Mouse (Mus musculus) hindbrain, embryonic 12.5 days (tissue): ENCODE data around the gene Pskh1. TPM values are rescaled to one million over a fixed set of nuclear protein-coding genes. Genes with fewer than 3 reads are reported as not detected.

Experiments
- ATAC-seq: fragments of 200-750 bp; cut with Nextera tagmentation; 2 replicates; pipeline ENCODE4 v1.8.0; 2017; ENCODE audit warnings: moderate TSS enrichment; ENCODE audit not compliant: low FRiP score
- H3K27ac ChIP-seq: fragments of 300-500 bp; sonication (generic); 2 replicates; pipeline ENCODE4 v1.5.1; 2016; ENCODE audit warnings: mild to moderate bottlenecking
- H3K27me3 ChIP-seq: fragments of 300-500 bp; sonication (generic); 2 replicates; pipeline ENCODE4 v1.6.1; 2016; ENCODE audit warnings: mild to moderate bottlenecking
- H3K36me3 ChIP-seq: fragments of 300-500 bp; sonication (generic); 2 replicates; pipeline ENCODE4 v1.6.1; 2016; ENCODE audit warnings: mild to moderate bottlenecking
- H3K4me1 ChIP-seq: fragments of 300-500 bp; sonication (generic); 2 replicates; pipeline ENCODE4 v1.6.1; 2016
- H3K4me2 ChIP-seq: fragments of 300-500 bp; sonication (generic); replicated peaks from 2 replicates; pipeline ENCODE4 v1.6.1; 2016; ENCODE audit warnings: mild to moderate bottlenecking
- H3K4me3 ChIP-seq: fragments of 300-500 bp; sonication (generic); 2 replicates; pipeline ENCODE4 v1.5.1; 2016; ENCODE audit warnings: mild to moderate bottlenecking
- H3K9ac ChIP-seq: fragments of 300-500 bp; sonication (generic); 2 replicates; pipeline ENCODE4 v1.6.1; 2016; ENCODE audit warnings: mild to moderate bottlenecking, moderate library complexity
- H3K9me3 ChIP-seq: fragments of 300-500 bp; sonication (generic); replicated peaks from 2 replicates; pipeline ENCODE4 v1.6.1; 2016; ENCODE audit warnings: mild to moderate bottlenecking
- WGBS: fragments of 180-500 bp; shearing (Covaris S2); methylation state at CpG from one replicate; pipeline ENCODE4 v1.1.7; 2016; 5-methylcytosine and 5-hydroxymethylcytosine counted together
- polyA plus RNA-seq: library from polyadenylated mRNA; unstranded; fragments of >200 nt; fragmentation: Nextera tagmentation; extraction: Ambion mirVana; gene quantifications from 2 replicates; pipeline ENCODE4 v1.2.1, GENCODE M21; 2016

Pskh1 gene
- polyA plus RNA-seq, 1 experiment from 2014 or later, result 22.4 TPM

DNA sequence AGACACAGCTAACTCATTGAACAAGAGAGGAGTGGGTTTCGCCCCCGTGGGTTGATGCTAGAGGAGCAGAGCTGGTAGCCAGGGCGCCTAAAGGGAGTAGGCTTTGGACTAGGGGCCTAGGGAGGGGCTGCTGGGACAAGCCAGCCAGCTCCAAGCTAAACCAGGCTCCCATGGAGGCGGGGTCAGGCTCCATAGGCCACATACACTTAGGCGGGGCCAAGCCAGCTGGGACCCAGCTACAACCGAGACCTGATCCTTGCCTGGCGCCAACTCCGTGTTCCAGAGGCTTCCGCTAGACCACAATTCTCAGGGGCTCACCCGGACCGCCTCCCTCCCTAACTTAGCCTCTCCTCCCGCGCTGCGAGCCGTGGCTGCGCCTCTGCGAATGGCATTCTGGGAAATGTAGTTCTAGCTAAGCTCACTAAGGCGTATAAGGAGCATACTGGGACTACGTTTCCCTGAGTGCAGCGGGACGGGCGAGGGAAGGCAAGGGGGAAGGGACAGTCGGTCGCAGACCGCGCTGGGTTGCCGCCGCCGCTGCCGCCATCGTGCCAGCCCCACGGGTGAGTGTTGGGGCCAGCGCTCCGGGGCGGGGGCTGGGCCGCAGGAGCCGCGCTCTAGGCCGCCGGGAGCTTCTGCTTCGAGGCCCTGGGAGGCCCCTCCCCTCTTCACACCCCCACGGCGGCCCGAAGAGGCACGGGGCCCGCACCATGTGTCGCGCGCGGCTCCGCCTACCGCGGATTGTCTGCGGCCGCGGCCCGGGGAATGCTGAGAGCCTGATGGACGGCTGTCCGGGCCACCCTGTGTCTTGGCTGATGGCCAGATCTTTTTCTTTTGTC, 39.9 kb upstream of the Pskh1 start, which contains the start of gene Nutf2:
Gene Nutf2 (plus strand): TSS at position 438 of the 839 bp plus-strand sequence.
- H3K9me3 ChIP-seq, result no peaks in the 10 kb centered on the region
- peak within 1 kb of the TSS; percentile 94 for H3K9ac ChIP-seq
- peak; percentile 97 for ATAC-seq
- no peaks in the 10 kb centered on the region for H3K36me3 ChIP-seq
- peak within 1 kb of the TSS; percentile 93 for H3K27ac ChIP-seq
- H3K4me3 ChIP-seq, result peak within 1 kb of the TSS; percentile 93
- peak within 1 kb of the TSS; percentile 73 for H3K4me2 ChIP-seq
- H3K4me1 ChIP-seq, result peaks cover 51% of the 10 kb centered on the region
- under 1% methylated on average over 59 of the region's 59 CpGs for WGBS
- no peaks in the 10 kb centered on the region for H3K27me3 ChIP-seq

DNA sequence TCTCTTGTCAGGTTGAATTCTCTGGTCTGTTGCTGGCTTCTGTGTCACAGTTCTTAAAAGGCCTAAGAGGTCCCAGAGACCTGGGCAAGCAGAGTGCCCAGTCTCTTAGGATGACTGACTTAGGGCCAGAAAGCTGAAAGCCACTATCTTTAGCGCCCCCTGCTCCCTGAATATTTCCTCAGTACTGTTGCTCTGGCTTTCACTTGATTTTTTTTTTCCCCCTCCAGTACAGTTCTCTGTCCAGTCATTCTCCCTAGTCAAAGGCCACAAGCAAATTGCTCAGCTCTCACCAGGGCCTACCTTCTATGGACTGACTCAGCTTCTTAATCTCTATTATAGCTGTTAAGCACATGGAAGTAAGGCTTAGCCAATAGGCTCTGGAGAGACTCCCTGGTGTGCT, 38.3 kb upstream of the Pskh1 start:
- Histone ChIP-seq H3K27me3 (no peaks in the 10 kb centered on the region), H3K27ac (peak overlapping the region; percentile 12; the same call in 1 of the 2 replicates), H3K36me3 (peaks cover 11% of the 10 kb centered on the region), H3K4me2 (peak overlapping the region; percentile 73), H3K4me3 (peak overlapping the region; percentile 93), H3K9me3 (no peaks in the 10 kb centered on the region), H3K4me1 (peaks cover 42% of the 10 kb centered on the region), H3K9ac (peak overlapping the region; percentile 94)
- ATAC-seq, result no peak
- 0% methylated on average over 1 of the region's 1 CpGs for WGBS

DNA sequence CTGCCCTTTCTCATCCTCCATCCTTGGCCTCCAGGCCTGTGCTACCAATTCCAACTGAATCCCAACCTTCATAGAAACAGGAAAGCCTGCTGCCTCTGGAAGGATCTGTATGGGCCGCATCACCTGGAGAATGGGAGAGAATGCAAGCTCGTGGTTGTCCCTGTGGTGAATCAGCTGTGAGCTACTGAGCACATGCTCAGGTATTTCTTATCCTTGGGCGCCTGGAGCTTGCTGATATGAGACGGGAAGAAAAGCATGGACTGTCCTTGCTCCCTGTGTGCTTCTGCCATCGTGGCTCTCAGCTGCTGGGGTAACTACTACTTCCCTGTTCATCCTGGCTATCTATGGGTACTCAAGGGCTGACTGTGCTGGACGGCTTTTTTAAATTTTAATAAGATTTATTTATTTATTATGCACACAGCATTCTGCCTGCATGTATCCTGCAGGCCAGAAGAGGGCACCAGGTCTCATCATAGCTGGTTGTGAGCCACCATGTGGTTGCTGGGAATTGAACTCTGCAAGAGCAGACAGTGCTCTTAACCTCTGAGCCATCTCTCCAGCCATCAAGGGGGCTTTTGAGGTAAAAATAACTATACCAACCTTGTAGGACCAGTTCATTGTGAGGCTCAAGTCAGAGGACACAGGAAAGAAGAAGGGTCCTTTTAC, 33.7 kb upstream of the Pskh1 start:
- Histone ChIP-seq H3K9me3 (no peaks in the 10 kb centered on the region), H3K27me3 (no peaks in the 10 kb centered on the region), H3K4me3 (no peak overlapping the region), H3K4me2 (no peak overlapping the region), H3K27ac (no peak overlapping the region), H3K4me1 (peaks cover 21% of the 10 kb centered on the region), H3K9ac (no peak overlapping the region), H3K36me3 (peaks cover 51% of the 10 kb centered on the region)
- 88% methylated on average over 6 of the region's 6 CpGs for WGBS
- no peak for ATAC-seq

DNA sequence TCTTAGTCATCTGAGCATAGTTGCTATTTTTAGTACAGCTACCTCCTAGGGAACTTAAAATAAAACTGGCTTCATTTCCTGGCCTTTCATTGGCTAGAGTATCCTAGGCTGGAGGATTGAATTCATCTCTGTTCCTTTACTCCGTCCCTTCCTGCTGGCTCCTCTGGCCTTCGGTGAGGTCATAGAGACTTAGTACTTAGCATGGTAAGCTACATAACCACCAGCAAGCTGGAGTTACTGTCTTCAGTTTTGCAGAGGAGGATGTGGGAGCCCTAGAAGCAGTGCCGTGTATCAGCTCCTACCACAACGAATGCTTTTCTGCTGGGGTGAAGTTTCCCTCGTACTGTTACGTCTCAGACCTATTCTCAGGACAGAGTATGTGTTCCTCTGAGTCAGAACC, 25.9 kb upstream of the Pskh1 start:
- peaks cover 71% of the 10 kb centered on the region for H3K36me3 ChIP-seq

DNA sequence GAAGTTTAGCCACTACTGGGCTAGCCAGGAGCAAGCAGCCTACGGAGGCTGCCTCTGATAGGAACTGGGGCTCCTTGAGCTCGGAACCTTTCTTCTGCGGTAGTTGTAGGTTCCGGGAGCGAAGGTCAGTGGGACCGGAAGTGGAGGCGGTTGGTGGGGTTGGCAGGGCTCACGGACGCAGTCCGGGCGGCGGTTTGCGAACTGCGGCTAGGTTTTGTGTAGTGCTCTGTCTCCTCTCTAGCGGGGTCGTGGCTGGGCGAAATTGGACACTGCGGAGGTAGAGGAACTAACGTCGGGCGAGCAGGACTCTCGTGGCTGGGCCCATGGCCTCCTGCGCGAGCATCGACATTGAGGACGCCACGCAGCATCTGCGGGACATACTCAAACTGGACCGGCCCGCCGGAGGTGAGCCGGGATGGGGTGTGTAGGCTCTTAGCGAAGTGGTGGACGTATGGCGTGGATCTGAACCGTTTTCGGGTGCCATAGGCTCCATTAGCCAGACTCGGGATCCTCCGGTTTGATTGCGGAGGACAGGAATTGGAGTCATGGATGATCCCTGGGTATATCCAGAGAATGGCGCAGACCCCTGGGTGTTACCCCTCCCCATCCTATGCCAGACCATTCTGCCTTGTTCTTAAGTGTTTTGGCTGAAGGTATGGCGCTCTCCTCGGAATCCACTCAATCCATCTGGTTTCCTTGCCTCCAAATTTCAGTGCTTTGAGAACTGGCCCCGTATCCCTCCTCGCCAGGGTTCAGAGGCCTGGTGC, 19.3 kb upstream of the Pskh1 start, which contains the start of gene Edc4:
Gene Edc4 (plus strand): TSS at position 128 of the 767 bp plus-strand sequence.
- ATAC-seq, result peak; percentile 77
- H3K9me3 ChIP-seq, result no peaks in the 10 kb centered on the region
- H3K27ac ChIP-seq, result peak within 1 kb of the TSS; percentile 68
- H3K9ac ChIP-seq, result peak within 1 kb of the TSS; percentile 92
- H3K4me3 ChIP-seq, result peak within 1 kb of the TSS; percentile 88
- 1% methylated on average over 45 of the region's 45 CpGs for WGBS
- peaks cover 57% of the 10 kb centered on the region for H3K36me3 ChIP-seq
- H3K27me3 ChIP-seq, result no peaks in the 10 kb centered on the region
- peaks cover 24% of the 10 kb centered on the region for H3K4me1 ChIP-seq
- H3K4me2 ChIP-seq, result peak within 1 kb of the TSS; percentile 90

More for the DNA sequence above, 25.9 kb upstream of the Pskh1 start:
- 89% methylated on average over 6 of the region's 6 CpGs for WGBS
- Histone ChIP-seq H3K27me3 (no peaks in the 10 kb centered on the region), H3K27ac (no peak overlapping the region), H3K4me3 (no peak overlapping the region), H3K9ac (no peak overlapping the region), H3K4me2 (no peak overlapping the region), H3K4me1 (no peaks in the 10 kb centered on the region), H3K9me3 (no peaks in the 10 kb centered on the region)
- ATAC-seq, result no peak

DNA sequence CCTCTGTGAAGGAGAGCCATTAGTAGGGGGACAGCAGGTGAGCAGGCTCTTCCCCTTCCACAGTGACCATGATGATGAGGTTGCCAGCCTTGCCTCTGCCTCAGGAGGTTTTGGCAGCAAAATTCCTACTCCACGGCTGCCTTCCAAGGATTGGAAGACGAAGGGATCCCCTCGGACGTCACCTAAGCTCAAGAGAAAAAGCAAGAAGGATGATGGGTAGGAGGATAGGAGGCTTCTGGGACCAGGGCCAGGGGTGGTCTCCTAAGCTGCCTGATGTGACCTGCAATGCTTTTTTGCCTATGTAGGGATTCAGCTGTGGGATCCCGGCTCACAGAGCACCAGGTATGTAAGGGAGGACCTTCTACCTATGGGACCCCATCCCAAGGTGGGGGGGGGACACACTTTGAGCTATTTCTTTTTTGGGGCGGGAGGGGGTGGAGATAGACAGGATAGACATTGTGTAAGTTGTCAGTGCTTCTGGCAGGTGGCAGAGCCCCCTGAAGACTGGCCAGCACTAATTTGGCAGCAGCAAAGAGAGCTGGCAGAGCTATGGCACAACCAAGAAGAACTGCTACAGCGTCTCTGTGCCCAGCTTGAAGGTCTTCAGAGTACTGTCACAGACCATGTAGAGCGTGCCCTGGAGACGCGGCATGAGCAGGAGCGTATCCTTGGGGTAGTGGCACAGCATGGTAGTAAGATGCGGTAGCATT, 10.3 kb upstream of the Pskh1 start:
- ATAC-seq, result no peak
- Histone ChIP-seq H3K27ac (no peak overlapping the region), H3K27me3 (no peaks in the 10 kb centered on the region), H3K9ac (no peak overlapping the region), H3K36me3 (peaks cover 92% of the 10 kb centered on the region), H3K9me3 (no peaks in the 10 kb centered on the region), H3K4me2 (no peak overlapping the region), H3K4me1 (peaks cover 9% of the 10 kb centered on the region), H3K4me3 (no peak overlapping the region)
- WGBS, result 94% methylated on average over 12 of the region's 12 CpGs

DNA sequence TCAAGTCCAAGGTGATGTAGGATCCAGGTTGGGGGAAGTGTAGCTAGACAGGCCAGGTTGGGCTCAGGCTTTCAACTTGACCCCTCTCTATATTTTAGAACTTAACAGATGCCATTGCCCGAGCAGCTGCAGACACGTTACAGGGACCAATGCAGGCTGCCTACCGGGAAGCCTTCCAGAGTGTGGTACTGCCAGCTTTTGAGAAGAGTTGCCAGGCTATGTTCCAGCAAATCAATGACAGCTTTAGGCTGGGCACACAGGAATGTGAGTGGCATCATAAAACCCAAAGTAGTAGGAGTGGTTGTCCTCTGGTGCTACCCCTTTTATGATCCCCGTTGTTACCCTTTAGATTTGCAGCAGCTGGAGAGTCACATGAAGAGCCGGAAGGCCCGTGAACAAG, 9.4 kb upstream of the Pskh1 start:
- Histone ChIP-seq H3K27me3 (no peaks in the 10 kb centered on the region), H3K27ac (no peak overlapping the region), H3K4me3 (no peak overlapping the region), H3K4me1 (peaks cover 9% of the 10 kb centered on the region), H3K36me3 (peaks cover 82% of the 10 kb centered on the region), H3K9me3 (no peaks in the 10 kb centered on the region), H3K4me2 (no peak overlapping the region), H3K9ac (no peak overlapping the region)
- no peak for ATAC-seq
- WGBS, result 92% methylated on average over 6 of the region's 6 CpGs

DNA sequence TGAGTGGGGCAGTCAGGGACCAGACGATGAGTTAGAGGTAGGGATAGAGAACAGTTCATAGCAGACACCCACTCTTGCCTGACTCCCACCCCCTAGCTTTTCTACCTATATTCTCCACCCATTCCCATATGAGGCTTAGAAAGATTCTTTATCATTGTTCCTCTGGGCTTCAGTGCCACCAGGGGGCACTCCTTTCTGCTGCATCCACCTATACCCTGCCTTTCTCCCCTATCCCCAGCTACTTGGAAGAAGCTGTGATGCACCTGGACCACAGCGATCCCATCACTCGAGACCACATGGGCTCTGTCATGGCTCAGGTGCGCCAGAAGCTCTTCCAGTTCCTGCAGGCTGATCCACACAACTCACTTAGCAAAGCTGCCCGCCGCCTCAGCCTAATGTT, 7.8 kb upstream of the Pskh1 start:
- WGBS, result 88% methylated on average over 6 of the region's 6 CpGs
- H3K27ac ChIP-seq, result no peak overlapping the region

DNA sequence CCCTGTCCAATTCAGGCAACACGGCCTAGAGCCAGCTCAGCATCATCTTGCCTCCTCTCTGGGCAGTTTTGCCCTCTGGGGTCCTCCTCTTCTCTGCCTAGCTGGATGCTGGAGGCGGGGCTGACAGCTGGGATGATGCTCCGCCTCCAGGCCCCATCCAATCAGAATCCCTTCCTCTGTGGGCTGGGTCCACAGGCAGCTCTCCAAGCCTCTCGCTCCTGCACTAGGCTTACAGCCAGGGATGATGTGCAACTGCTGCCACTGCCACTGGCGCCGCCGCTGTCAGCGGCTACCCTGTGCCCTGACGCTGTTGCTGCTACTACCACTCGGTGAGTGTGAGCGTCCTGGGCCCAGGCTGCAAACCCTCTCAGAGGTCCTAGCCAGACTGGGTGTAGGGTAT, 6.9 kb upstream of the Pskh1 start, which contains the start of gene Nrn1l:
Gene Nrn1l (plus strand): TSS at position 229 of the 400 bp plus-strand sequence.
- peak; percentile 87 for ATAC-seq
- H3K27ac ChIP-seq, result peak within 1 kb of the TSS; percentile 57
- H3K4me1 ChIP-seq, result peaks cover 9% of the 10 kb centered on the region
- no peaks in the 10 kb centered on the region for H3K9me3 ChIP-seq
- 5% methylated on average over 11 of the region's 11 CpGs for WGBS
- H3K27me3 ChIP-seq, result no peaks in the 10 kb centered on the region
- H3K4me2 ChIP-seq, result peak within 1 kb of the TSS; percentile 37
- peak within 1 kb of the TSS; percentile 32; the same call in 1 of the 2 replicates for H3K9ac ChIP-seq
- H3K36me3 ChIP-seq, result peaks cover 58% of the 10 kb centered on the region
- H3K4me3 ChIP-seq, result no peak within 1 kb of the TSS

More for the DNA sequence above, 7.8 kb upstream of the Pskh1 start:
- Histone ChIP-seq H3K4me1 (peaks cover 9% of the 10 kb centered on the region), H3K4me2 (no peak overlapping the region), H3K9ac (no peak overlapping the region), H3K36me3 (peaks cover 67% of the 10 kb centered on the region), H3K9me3 (no peaks in the 10 kb centered on the region), H3K4me3 (no peak overlapping the region), H3K27me3 (no peaks in the 10 kb centered on the region)
- ATAC-seq, result no peak

DNA sequence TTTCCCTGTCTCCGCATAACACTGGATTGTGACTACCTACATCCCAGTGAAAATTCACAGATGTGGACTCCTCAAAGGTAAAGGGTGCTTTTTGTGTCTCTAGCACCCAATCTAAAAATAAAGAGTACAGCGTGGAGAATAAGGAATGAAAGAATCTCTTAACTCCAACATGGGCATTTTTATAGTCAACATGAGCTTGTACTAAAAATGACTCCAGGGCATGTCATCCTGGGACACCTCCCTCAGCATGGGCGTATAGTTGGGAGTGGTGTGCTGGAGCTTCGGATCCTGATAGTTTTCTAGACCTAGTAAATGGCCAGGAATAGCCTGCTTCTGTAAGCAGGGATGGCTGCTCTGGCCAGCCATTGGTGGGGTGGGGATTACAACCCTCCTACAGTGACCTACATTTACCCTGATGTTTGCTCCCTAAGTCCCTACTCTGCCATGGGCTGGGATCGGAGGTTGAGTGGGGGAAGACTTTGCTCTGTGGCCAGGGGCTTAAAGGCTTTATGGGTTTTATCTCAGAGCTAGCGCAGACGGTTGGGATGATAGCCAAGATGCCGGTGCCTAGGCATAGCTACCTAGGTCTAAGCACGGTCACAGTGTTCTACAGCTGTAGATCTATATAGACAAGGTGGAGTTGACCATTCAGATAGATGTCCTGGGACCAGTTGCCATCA, 2.3 kb upstream of the Pskh1 start:
- WGBS, result 85% methylated on average over 9 of the region's 9 CpGs
- no peak for ATAC-seq
- no peak overlapping the region for H3K4me3 ChIP-seq
- no peak overlapping the region for H3K9ac ChIP-seq
- peaks cover 16% of the 10 kb centered on the region for H3K4me1 ChIP-seq
- no peak overlapping the region for H3K27ac ChIP-seq
- no peaks in the 10 kb centered on the region for H3K27me3 ChIP-seq
- H3K36me3 ChIP-seq, result peaks cover 14% of the 10 kb centered on the region; the same call in 1 of the 2 replicates
- no peaks in the 10 kb centered on the region for H3K9me3 ChIP-seq
- H3K4me2 ChIP-seq, result no peak overlapping the region
